Mouse (Mus musculus) heart, adult 2 months (tissue): ENCODE measurements at regions not wholly inside any gene's neighbourhood (a gene's known extent, or its start where the extent isn't known, plus 50 kb on each side); places are given as distances from the start of the nearest gene placed in this dataset.

Experiments used
- CTCF ChIP-seq: fragments of 200-600 bp; IDR thresholded peaks from 2 replicates; pipeline ENCODE4 v1.8.1; 2022; ENCODE audit warnings: antibody characterized with exemption, mild to moderate bottlenecking, moderate library complexity
- EP300 ChIP-seq: fragments of 200-500 bp; IDR thresholded peaks from 2 replicates; pipeline ENCODE4 v1.6.1; 2011; ENCODE audit warnings: low read depth, low read length, control low read depth; ENCODE audit not compliant: insufficient read depth
- POLR2A ChIP-seq: fragments of 200-500 bp; IDR thresholded peaks from 2 replicates; pipeline ENCODE4 v1.6.1; 2011; ENCODE audit warnings: mild to moderate bottlenecking, low read depth, low read length, control low read depth; ENCODE audit not compliant: insufficient read depth

DNA sequence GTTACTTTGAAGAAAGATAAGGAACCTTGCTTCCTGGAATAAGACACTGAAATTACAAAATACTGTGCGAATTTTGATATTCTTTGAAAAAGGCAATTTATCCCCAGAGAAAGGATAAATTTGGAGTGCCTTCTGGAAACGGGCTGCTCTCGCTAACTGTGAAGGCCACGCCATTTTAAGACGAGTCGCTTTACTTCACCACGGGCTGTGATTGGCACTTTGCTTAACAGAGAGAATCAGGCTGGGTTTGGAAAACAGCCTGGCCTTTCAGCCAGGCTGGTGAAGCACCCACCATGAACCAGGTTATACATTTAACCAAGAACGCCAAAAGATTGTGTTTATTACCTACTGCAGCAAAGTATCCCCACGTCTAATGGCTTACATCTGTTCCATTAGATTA is 132.7 kb downstream of the Gm9817 start:
- TF ChIP-seq CTCF (no peak), POLR2A (no peak), EP300 (no peak)
